Mouse (Mus musculus) cerebral cortex, adult 2 months (tissue): ENCODE results near the gene Ankrd40.

Experiments
- WGBS: fragments of 180-500 bp; shearing (Covaris S2); methylation state at CpG from one replicate; pipeline ENCODE4 v1.1.7; 2018; 5-methylcytosine and 5-hydroxymethylcytosine counted together

Gene Ankrd40

GRCm38 (mm10) chr11:94355521-94356217, 27.9 kb downstream of the Ankrd40 start:
- WGBS = 73% methylated on average over 9 of the region's 9 CpGs

- WGBS = 96% methylated on average over 12 of the region's 12 CpGs
These were observed 31.4 kb downstream of the Ankrd40 start for GRCm38 (mm10) chr11:94359168-94359567.

GRCm38 (mm10) chr11:94361166-94361870, 33.5 kb downstream of the Ankrd40 start:
- 90% methylated on average over 14 of the region's 14 CpGs for WGBS

DNA sequence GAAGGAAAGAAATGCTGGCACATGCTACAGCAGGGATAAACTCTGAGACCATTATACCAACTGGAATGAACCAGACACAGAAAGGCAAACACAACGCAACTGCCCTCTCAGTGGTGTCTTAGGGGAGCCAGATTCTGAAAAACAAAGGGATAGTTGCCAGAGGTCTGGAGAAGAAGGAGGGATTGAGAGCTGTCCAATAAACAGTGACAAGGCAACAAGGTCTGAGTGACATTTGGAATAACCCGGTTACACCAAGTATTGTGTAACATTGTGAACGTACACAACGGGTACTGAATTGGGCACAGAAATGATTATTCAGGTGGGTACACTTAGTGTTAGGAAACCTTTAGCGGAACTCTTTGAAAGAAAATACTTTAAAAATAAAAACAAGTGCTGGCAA, 34.3 kb downstream of the Ankrd40 start:
- 71% methylated on average over 5 of the region's 5 CpGs for WGBS

GRCm38 (mm10) chr11:94363690-94364089, 35.9 kb downstream of the Ankrd40 start:
- 82% methylated on average over 7 of the region's 7 CpGs for WGBS

DNA sequence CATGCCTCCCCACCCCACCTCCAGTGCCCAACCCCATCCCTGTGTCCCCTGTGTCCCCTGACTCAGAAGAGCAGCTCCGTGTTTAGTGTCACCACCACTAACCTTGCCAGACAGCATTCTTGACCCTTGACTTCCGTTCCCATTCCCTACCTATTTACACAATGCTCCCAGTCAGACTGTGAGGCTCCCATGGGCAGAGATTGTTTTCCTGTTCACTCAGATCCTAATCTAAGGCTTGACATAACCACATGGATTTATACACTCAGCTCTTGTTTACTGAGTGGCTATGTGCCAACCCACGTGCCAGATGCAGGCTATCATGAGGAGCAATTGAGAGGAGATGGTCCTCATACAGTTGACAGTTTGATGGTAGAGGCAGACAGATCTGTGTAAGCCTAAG, 37.5 kb downstream of the Ankrd40 start:
- WGBS = 73% methylated on average over 3 of the region's 3 CpGs

DNA sequence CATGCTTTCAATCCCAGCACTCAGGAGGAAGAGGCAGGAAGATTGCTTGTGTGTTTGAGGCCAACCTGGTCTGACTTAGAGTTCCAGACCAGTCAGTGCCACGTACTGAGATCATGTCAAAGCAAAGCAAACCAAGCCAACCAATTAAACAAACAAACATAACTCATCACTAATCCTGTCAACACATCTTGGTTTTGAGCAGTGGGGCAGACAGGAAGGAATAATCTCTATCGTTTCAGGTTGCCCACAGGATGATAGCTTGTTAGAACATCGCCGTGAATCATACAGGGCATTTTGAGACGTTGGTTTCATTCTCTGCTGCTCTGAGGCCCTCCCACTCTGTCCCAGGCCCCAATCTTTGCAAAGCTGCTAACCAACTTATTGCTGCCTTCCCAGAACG, 42.2 kb downstream of the Ankrd40 start:
- 81% methylated on average over 6 of the region's 6 CpGs for WGBS

- 65% methylated on average over 5 of the region's 5 CpGs for whole genome bisulfite sequencing
These were observed 43.0 kb downstream of the Ankrd40 start for GRCm38 (mm10) chr11:94370809-94371208.

DNA sequence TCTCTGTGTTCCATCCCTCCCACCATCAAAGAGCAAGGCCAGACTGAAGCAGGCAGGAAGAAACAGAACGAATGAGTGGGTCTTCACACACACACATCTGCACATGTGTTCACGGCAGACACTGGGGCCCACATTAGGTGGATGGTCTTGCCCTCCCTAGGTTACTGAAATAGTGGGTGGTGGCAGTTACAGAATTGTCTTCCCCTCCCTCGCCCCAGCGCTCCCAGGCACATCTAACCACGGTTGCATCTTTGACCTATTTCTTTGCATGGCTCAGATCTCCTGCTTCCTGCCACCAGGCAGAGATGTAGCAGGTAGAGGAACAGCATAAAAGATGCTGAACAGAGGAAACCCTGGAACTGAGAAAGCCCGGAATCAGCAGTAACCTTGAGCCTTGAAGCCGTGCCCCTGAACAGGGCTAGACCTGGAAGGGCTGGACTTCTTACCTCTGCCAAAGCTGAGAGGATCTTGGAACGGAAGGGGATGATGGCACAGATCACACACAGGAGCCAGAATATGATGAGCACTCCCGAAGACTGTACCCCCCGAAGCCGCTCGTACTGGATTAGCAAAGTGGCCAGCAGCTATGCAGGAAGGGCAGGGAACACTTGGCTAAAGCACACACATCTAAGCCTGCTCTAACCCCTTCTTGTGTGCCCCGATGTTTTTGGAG, 46.6 kb downstream of the Ankrd40 start:
- WGBS = 83% methylated on average over 13 of the region's 13 CpGs

GRCm38 (mm10) chr11:94379061-94379460, 51.3 kb downstream of the Ankrd40 start:
- WGBS = 56% methylated on average over 2 of the region's 2 CpGs

DNA sequence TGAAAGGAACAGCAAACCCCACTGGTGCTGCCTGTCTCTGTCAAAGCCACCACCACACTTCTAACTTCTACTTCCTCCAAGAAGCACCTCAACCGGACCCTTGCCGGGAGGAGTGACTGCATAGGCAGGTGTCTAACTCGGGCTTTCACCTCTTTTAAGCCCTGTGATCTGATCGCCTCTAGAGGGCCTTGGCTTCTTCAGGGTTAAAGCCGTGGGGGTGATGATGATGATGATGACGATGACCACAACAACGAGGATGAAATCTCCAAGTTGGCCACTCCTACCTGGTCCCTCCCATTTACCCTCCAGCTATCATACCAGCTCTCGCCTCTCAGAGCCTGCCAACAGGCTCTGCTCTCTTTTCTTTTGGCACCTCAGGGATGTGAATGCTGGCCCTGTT, 51.9 kb downstream of the Ankrd40 start:
- 78% methylated on average over 8 of the region's 8 CpGs for WGBS

DNA sequence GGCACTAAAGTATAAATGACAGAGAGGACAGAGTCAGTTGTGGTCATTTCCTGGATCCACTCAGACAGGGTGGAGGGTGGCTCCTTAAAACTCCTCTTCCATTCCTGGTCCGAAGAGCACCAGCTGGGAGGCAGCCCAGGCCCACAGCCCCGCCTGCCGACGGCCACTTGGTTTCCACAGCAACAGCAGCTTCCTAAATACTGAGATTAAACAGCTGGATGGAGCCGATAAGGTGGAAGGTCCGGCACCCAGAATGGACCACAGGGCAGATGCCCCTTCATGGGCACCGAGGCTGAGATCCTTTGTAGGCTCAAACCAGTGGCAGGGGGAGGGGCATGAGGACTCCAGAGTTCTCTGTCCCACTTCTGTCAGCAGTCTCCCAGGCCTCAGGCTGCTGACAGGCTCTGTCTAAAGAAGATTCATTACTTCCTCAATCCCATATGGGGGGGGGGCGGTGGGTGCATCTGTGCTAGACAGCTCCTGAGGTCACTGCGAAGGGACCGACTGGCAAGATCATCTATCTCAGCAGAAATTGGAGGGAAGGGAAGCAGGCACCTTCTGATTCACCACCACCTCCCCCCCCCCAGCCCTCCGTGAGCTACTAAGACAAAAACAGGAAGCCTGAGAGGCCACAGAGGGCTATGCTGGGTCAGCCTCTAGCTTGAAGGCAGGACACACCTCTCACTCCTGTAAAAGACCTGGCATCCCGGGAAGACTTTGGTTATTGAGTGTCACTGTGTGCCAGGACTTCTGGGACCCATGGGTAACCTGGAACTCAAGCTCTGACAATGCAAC, 58.4 kb downstream of the Ankrd40 start:
- WGBS = 46% methylated on average over 12 of the region's 12 CpGs

- WGBS = 89% methylated on average over 4 of the region's 4 CpGs
These were observed 60.0 kb downstream of the Ankrd40 start for GRCm38 (mm10) chr11:94387756-94388155.

- 78% methylated on average over 4 of the region's 4 CpGs for WGBS
These were observed 61.2 kb downstream of the Ankrd40 start for GRCm38 (mm10) chr11:94389021-94389420.

GRCm38 (mm10) chr11:94389724-94390396, 62.1 kb downstream of the Ankrd40 start:
- 75% methylated on average over 6 of the region's 6 CpGs for WGBS

DNA sequence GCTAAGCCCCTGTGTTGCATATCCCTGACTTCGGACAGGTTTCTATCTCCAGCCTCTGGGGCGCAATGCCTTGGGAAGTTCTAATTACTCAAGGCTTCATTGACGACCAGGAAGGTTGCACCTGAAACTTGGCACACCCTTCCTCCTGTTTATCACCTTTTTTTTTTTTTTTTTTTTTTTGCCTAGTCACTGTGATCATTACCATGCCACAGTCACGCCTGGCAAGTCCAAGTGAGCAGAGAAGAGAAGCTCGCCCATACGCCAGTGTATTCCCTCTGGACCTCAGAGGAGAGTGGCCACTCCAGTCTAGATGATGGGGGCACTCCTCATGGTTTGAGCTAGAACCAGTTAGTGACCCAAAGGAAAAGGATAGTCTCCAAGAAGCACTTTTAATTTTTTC, 63.0 kb downstream of the Ankrd40 start:
- 92% methylated on average over 6 of the region's 6 CpGs for WGBS
